Mouse (Mus musculus) thymus, postnatal 4 days (tissue): ENCODE measurements at regions not wholly inside any gene's neighbourhood (a gene's known extent, or its start where the extent isn't known, plus 50 kb on each side); places are given as distances from the start of the nearest gene placed in this dataset.
"Not testable (repeated sequence)": the region's sequence is repeated elsewhere in the genome, so short reads cannot be mapped to it uniquely, and the experiment has no call there.

Experiments
- DNase-seq: peaks from one replicate; pipeline ENCODE4 v3.0.0; 2021

- DNase-seq, result no peak
Measured at GRCm38 (mm10) chr15:62267536-62267935, 1344.7 kb upstream of the A1bg start.

- no peak for DNase-seq
Measured at GRCm38 (mm10) chr15:62266025-62266424, 1343.2 kb upstream of the A1bg start.

DNA sequence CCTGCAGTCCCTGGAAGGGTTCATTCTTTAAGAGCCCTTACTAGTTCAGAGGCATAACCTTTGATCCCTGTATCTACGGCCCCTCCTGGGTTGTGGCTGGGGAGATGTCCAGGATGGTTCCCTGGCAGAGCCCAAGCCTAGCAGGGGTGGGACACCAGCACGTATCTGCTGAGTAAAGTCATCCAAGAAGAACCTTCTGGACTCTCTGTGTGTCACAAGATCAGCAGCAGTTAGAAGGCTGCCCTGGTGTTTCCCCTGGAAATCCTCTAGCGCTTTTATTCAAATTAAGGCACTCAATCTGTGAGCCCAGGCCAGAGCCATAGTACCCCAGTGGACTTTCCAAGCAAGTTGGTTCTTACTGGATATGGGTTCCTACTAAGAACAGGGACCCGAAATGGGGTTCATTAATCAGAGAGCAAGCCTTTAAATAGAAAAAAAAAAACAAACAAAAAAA, 1342.7 kb upstream of the A1bg start:
- DNase-seq, result no peak

- no peak for DNase-seq
Measured at GRCm38 (mm10) chr15:62264966-62265365, 1342.2 kb upstream of the A1bg start.

DNA sequence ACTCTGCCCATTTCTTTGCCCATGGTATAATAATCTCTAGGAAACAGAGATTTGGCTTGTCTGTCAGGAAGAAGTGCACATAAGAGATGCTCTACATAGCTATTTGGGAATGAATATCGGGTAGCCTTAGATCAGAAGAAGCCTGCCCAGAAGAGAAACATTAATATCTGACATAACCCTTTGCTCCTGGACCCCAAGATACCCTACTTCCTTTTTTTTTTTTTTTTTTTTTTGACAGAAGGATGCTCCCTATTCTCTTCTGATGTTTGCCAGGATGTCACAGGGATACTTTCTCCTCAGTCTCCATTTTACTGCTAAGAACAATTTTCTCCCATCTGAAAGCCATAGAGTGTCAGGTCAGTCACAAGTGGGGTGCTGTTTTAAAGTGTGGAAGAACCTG, 1341.4 kb upstream of the A1bg start:
- no peak for DNase-seq

GRCm38 (mm10) chr15:62262487-62262886, 1339.7 kb upstream of the A1bg start:
- no peak for DNase-seq

DNA sequence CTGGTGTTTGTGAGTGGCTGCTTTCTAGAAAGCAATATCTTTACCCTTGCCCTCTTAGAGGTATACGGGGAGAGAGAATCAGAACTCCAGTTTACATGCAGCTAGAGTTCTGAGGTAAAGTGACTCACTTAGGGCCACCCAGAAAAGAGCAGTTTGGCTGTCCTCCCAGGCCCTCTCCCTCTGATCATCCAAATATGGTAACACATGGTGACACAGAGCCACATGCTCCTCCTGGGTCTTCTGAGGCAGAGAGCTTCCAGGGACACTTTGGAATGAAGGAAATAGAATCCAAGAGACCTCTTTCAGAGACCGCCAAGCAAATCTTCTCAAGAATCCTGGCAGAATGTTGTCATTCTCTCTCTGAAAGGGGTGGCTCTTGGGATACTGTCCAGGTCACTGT, 1338.7 kb upstream of the A1bg start:
- DNase-seq, result no peak

- no peak for DNase-seq
Measured at GRCm38 (mm10) chr15:62258611-62259010, 1335.8 kb upstream of the A1bg start.

DNA sequence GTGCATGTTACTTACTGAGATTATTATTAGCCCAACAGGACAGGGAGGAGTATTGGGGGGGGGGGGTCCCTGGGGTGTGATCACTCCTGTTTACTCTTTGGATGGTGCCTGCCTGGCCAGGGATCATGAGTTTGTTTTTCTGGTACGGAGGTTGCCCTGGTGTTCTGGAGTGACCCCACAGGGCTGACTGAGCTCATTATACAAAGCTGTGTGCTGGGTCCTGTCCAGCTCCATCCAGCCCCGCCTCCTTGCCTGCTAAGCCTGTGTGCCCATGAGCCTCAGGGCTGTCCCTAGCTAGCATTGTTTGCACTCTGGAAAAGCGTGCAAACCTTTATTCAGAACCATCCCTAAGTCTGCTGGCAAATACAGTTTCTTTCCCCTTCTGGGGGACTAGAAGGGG, 1335.1 kb upstream of the A1bg start:
- DNase-seq, result no peak

DNA sequence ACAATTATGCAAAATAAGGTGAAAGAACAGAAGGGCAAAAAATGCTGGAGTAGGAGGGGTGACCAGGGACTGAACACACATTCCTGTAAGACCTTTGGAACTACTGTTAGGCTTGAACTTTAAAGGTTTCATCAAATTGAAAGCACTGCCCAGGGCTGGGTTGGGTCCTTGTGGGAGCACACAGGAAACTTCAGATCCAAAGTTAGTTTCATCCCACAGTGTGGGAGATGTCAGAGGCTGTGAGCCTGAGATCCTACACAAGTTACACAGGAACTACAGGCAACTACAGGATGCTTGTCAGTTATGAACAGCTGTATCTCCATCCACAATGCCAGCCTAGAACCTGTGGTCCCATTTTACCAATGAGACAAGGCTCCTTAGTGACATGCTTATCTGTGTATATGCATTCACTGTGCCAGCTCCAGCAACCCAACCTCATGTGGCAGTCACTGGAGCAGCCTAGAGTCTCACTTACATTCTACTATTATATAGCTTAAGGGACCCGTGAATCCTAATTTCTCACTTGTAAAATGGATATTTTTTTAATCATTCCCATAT, 1334.4 kb upstream of the A1bg start:
- DNase-seq, result no peak

GRCm38 (mm10) chr15:62255571-62255970, 1332.8 kb upstream of the A1bg start:
- DNase-seq, result no peak

DNA sequence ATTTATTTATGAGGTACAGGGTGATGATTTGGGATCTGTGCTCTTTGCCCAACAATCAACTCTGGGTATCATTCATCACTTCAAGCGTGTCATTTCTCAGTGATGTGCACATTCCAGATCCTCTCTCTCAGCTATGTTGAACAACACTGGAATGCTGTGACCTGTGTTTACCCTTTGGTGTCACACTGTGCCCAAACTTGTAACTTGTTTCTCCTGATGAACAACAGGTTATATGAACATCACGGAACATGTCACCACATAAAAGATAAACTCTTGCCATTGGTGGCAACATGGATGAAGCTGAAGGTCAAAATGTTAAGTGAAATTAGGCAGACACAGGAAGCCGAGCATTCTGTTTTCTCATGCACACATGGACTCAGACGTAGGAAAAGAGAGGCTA, 1330.9 kb upstream of the A1bg start:
- no peak for DNase-seq

GRCm38 (mm10) chr15:62252078-62252833, 1329.4 kb upstream of the A1bg start:
- DNase-seq, result not testable (repeated sequence)

DNA sequence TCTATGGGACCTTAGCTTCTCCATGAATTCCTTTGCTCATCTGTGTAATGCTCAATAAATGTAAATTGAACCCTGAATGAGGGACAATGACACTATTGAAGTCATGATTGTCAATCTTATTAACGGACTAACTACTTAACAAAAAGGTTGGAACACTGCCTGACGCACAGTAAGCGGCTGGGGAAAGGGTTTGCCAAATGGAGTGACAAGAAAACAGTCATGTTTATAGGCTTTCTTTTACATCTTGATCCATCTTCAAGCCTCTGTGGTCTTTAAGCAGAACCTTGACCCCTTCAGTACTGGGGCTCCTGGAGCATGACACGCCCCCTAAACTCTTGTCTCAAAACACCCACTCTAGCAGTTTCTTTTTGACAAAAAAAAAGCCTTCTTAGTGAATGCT, 1326.6 kb upstream of the A1bg start:
- DNase-seq, result no peak

- no peak for DNase-seq
Measured at GRCm38 (mm10) chr15:62246561-62247079, 1323.8 kb upstream of the A1bg start.

- DNase-seq, result no peak
Measured at GRCm38 (mm10) chr15:62245237-62245636, 1322.4 kb upstream of the A1bg start.

DNA sequence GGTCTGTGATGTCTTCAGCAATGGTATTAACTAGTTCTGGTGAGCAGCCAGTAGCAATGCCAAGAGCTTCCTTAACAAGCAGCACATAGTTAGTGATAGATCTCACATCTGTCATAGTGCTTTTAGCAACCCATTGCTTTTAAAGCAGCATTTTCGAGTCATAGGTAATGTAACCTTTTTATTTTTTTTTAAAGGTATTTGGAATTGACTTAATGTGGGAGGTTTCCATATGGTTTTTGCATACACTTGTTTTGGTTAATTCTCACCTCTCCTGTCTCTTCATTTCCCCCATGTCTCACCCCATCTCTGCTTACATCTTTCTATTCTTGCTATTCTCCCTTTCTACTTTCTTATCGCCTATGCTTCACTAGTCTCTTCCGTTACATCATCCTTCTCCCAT, 1322.0 kb upstream of the A1bg start:
- no peak for DNase-seq

GRCm38 (mm10) chr15:62240031-62240430, 1317.2 kb upstream of the A1bg start:
- DNase-seq, result no peak

DNA sequence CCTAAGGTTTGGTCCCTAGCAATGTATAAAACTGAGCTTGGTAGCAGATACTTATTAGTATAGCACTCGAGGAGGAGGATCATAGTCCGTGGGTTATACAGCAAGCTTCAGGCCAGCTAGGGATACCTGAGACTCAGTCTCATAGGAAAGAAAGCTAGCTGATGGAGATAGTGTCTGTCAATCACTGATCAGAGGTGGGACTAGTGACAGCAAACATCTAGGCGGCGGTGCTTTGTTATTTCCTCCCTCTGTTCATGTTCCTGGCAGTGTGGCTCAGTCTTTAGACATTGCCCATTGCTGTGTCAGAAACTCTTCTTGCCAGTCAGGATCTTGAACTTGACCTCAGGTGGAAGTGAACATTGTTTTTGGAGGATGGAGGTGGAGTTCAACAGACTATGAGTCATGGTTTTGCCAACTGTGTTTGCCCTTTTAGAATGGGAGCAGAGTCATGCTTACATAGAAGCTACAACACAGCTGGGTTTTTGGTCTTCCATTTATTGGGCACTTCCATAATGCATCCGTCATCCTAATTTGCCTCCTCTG, 1315.8 kb upstream of the A1bg start:
- DNase-seq, result no peak

- no peak for DNase-seq
Measured at GRCm38 (mm10) chr15:62236056-62236455, 1313.2 kb upstream of the A1bg start.

DNA sequence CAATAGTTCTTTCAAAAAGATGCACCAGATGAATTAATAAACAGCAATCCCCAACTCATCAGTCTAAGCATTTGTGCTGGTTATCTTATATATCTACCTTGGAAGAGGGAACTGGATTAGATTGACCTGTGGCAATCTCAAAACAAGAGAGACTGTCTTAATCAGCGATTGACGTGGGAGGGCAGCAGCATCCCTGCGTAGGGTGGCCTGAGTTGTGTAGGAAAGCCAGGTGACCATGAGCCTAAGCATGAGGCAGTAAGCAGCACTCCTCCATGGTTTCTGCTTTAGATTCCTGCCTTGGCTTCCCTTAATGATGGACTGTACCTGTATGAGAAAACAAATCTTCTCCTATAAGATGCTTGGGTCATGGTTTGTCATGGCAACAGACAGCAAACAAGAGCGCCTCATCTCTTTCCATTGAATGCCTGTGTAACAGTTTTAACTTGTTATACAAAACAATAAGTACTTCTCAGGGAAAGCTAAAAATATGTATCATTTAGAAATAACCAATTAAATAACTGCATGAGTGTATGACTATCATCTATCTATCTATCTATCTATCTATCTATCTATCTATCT, 1311.5 kb upstream of the A1bg start:
- DNase-seq, result no peak

- DNase-seq, result no peak
Measured at GRCm38 (mm10) chr15:62233154-62233553, 1310.3 kb upstream of the A1bg start.

DNA sequence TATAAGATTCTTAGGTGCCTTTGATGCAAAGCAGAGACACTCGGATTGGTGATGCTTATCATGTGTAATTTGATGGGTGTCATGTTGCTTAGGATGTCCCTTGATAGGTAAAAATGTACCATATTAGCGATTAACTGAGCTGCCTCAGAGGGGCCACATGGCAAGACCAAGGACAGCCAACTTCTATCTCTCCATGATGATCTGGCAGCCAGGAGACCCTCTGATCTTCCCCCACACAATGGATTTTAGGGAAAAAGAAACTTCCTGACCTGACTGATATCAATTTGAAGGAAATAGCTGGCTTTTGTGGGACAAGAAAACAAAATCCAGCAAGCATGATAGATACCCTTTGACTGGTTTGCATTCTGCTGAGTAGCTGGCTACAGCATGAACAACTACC, 1308.9 kb upstream of the A1bg start:
- no peak for DNase-seq

GRCm38 (mm10) chr15:62230773-62231172, 1308.0 kb upstream of the A1bg start:
- no peak for DNase-seq
